Mouse (Mus musculus) cerebellum, adult 9-10 months (tissue): Measurements from ENCODE around the gene Kcnd2.
"Not testable (repeated sequence)": the region's sequence is repeated elsewhere in the genome, so short reads cannot be mapped to it uniquely, and the experiment has no call there.

Experiments used
- DNase-seq: peaks from one replicate; pipeline ENCODE4 v3.0.0; 2022

Gene Kcnd2

GRCm38 (mm10) chr6:21215491-21216191 lies at the start of gene Kcnd2:
Gene Kcnd2, plus strand, starts transcription at chr6:21215503.
- DNase-seq = peak; percentile 62

- no peak for DNase-seq
Observed at GRCm38 (mm10) chr6:21166611-21167010, 48.7 kb upstream of the Kcnd2 start.

- no peak for DNase-seq
Observed at GRCm38 (mm10) chr6:21195341-21195740, 20.0 kb upstream of the Kcnd2 start.

GRCm38 (mm10) chr6:21213865-21214672 lies 1.2 kb upstream of the Kcnd2 start:
- DNase-seq = peak; percentile 96

GRCm38 (mm10) chr6:21214673-21215490 lies 421 bp upstream of the Kcnd2 start:
- peak; percentile 91 for DNase-seq

- DNase-seq = peak; percentile 77
Observed at GRCm38 (mm10) chr6:21216206-21217020, 1.1 kb downstream of the Kcnd2 start.

- no peak for DNase-seq
Observed at GRCm38 (mm10) chr6:21217156-21217555, 1.9 kb downstream of the Kcnd2 start.

GRCm38 (mm10) chr6:21226124-21226523 lies 10.8 kb downstream of the Kcnd2 start:
- DNase-seq = no peak

GRCm38 (mm10) chr6:21259031-21259430 lies 43.7 kb downstream of the Kcnd2 start:
- DNase-seq = peak; percentile 80

- DNase-seq = no peak
Observed at GRCm38 (mm10) chr6:21267897-21268296, 52.6 kb downstream of the Kcnd2 start.

GRCm38 (mm10) chr6:21277343-21277933 lies 62.1 kb downstream of the Kcnd2 start:
- DNase-seq = no peak

- DNase-seq = peak; percentile 36
Observed at GRCm38 (mm10) chr6:21304943-21305342, 89.6 kb downstream of the Kcnd2 start.

- DNase-seq = no peak
Observed at GRCm38 (mm10) chr6:21310159-21310558, 94.9 kb downstream of the Kcnd2 start.

GRCm38 (mm10) chr6:21321407-21321806 lies 106.1 kb downstream of the Kcnd2 start:
- DNase-seq = peak; percentile 46

- peak; percentile 31 for DNase-seq
Observed at GRCm38 (mm10) chr6:21322211-21322610, 106.9 kb downstream of the Kcnd2 start.

GRCm38 (mm10) chr6:21325251-21325650 lies 109.9 kb downstream of the Kcnd2 start:
- no peak for DNase-seq

- DNase-seq = no peak
Observed at GRCm38 (mm10) chr6:21327081-21327737, 111.9 kb downstream of the Kcnd2 start.

GRCm38 (mm10) chr6:21385298-21385697 lies 170.0 kb downstream of the Kcnd2 start:
- DNase-seq = not testable (repeated sequence)

GRCm38 (mm10) chr6:21391776-21392175 lies 176.5 kb downstream of the Kcnd2 start:
- DNase-seq = peak; percentile 61

- no peak for DNase-seq
Observed at GRCm38 (mm10) chr6:21413656-21414055, 198.4 kb downstream of the Kcnd2 start.

- no peak for DNase-seq
Observed at GRCm38 (mm10) chr6:21418246-21418645, 202.9 kb downstream of the Kcnd2 start.
